Mouse (Mus musculus): ENCODE data around the gene Gm20388.

GRCm38 (mm10) chr8:120423576-120423975 is 512.9 kb downstream of the Gm20388 start:
- TF ChIP-seq CTCF (IDR thresholded peaks at IDR 0.05; ENCODE audit: low read depth) (no peak), EP300 (IDR thresholded peaks at IDR 0.05; ENCODE audit: low read depth) (no peak)

Measured in liver, embryonic 14.5 days (tissue).